Mouse (Mus musculus) brain, embryonic 14.5 days (tissue): ENCODE results near the gene Adamtsl5. TPM values are rescaled to one million over a fixed set of nuclear protein-coding genes. Genes with fewer than 3 reads are reported as not detected.

Source experiments
- DNase-seq: peaks from one replicate; pipeline ENCODE4 v3.0.0-alpha.2; 2011; ENCODE audit warnings: low read depth
- CTCF ChIP-seq: fragments of 200-500 bp; IDR thresholded peaks from 2 replicates; pipeline ENCODE4 v1.5.1; 2012; ENCODE audit warnings: inconsistent platforms, mild to moderate bottlenecking, moderate library complexity, borderline replicate concordance; ENCODE audit not compliant: insufficient read depth, insufficient read length; ENCODE audit errors: extremely low read depth
- POLR2A ChIP-seq: fragments of 200-500 bp; IDR thresholded peaks from 2 replicates; pipeline ENCODE4 v1.6.1; 2012; ENCODE audit warnings: mild to moderate bottlenecking, inconsistent platforms, borderline replicate concordance; ENCODE audit not compliant: poor library complexity, insufficient read depth, insufficient read length, severe bottlenecking; ENCODE audit errors: extremely low read depth
- polyA plus RNA-seq: library from polyadenylated mRNA; depleted of rRNA; stranded (reverse); fragments of >200 nt; gene quantifications from 2 replicates; pipeline ENCODE4 v1.2.3, GENCODE M21; 2012

The Adamtsl5 gene
- polyA plus RNA-seq, 1 experiment: 1.5 TPM

GRCm38 (mm10) chr10:80385310-80385709, 37.1 kb upstream of the Adamtsl5 start:
- TF ChIP-seq POLR2A (no peak), CTCF (no peak)
- peak; percentile 64 for DNase-seq

GRCm38 (mm10) chr10:80384709-80385108, 36.5 kb upstream of the Adamtsl5 start:
- no peak for DNase-seq
- TF ChIP-seq CTCF (no peak), POLR2A (no peak)

GRCm38 (mm10) chr10:80384115-80384639, 36.0 kb upstream of the Adamtsl5 start:
- no peak for TF ChIP-seq CTCF
- peak; percentile 24 for DNase-seq

- no peak for DNase-seq
- no peak for TF ChIP-seq POLR2A
These were observed 35.2 kb upstream of the Adamtsl5 start for GRCm38 (mm10) chr10:80383431-80383830.

- no peak for DNase-seq
- TF ChIP-seq CTCF: no peak
- TF ChIP-seq POLR2A: no peak
These were observed 34.6 kb upstream of the Adamtsl5 start for GRCm38 (mm10) chr10:80382641-80383365.

GRCm38 (mm10) chr10:80377716-80378115, 29.5 kb upstream of the Adamtsl5 start:
- TF ChIP-seq CTCF: peak; percentile 65
- no peak for TF ChIP-seq POLR2A
- no peak for DNase-seq

- TF ChIP-seq CTCF (peak; percentile 99), POLR2A (no peak)
- peak; percentile 97 for DNase-seq
These were observed 27.9 kb upstream of the Adamtsl5 start for GRCm38 (mm10) chr10:80376160-80376559.

- TF ChIP-seq POLR2A: no peak
- TF ChIP-seq CTCF: peak; percentile 59; the same call in 1 of the 2 replicates
- DNase-seq: peak; percentile 60
These were observed 25.9 kb upstream of the Adamtsl5 start for GRCm38 (mm10) chr10:80374063-80374462.

- TF ChIP-seq CTCF (no peak), POLR2A (no peak)
- no peak for DNase-seq
These were observed 24.5 kb upstream of the Adamtsl5 start for GRCm38 (mm10) chr10:80372706-80373105.

- DNase-seq: no peak
- TF ChIP-seq POLR2A (no peak), CTCF (no peak)
These were observed 23.8 kb upstream of the Adamtsl5 start for GRCm38 (mm10) chr10:80371983-80372382.

- peak; percentile 87 for DNase-seq
- no peak for TF ChIP-seq POLR2A
- TF ChIP-seq CTCF: no peak
These were observed 23.3 kb upstream of the Adamtsl5 start for GRCm38 (mm10) chr10:80371411-80371966.

- no peak for DNase-seq
- TF ChIP-seq POLR2A: no peak
- TF ChIP-seq CTCF: no peak
These were observed 22.0 kb upstream of the Adamtsl5 start for GRCm38 (mm10) chr10:80369995-80370747.

- no peak for DNase-seq
- TF ChIP-seq POLR2A (no peak), CTCF (no peak)
These were observed 20.2 kb upstream of the Adamtsl5 start for GRCm38 (mm10) chr10:80368392-80368791.
